Mouse (Mus musculus) kidney, postnatal 0 days (tissue): ENCODE data around the gene Tspan2. TPM values are rescaled to one million over a fixed set of nuclear protein-coding genes. Genes with fewer than 3 reads are reported as not detected.

Experiments used
- ATAC-seq: fragments of 200-750 bp; cut with Nextera tagmentation; replicated peaks from 2 replicates; pipeline ENCODE4 v1.8.0; 2017; ENCODE audit warnings: low read depth, moderate number of reproducible peaks, moderate TSS enrichment, moderate library complexity; ENCODE audit not compliant: low FRiP score
- DNase-seq: peaks from one replicate; pipeline ENCODE4 v3.0.0-alpha.2; 2016; ENCODE audit warnings: low spot score
- H3K27ac ChIP-seq: fragments of 300-500 bp; sonication (generic); 2 replicates; pipeline ENCODE4 v1.5.1; 2014; ENCODE audit warnings: mild to moderate bottlenecking
- H3K27me3 ChIP-seq: fragments of 300-500 bp; sonication (generic); 2 replicates; pipeline ENCODE4 v1.6.1; 2014; ENCODE audit warnings: low read length, mixed read lengths; ENCODE audit not compliant: insufficient read depth
- H3K36me3 ChIP-seq: fragments of 300-500 bp; sonication (generic); 2 replicates; pipeline ENCODE4 v1.6.1; 2014; ENCODE audit warnings: low read length, mixed read lengths; ENCODE audit not compliant: insufficient read depth
- H3K4me1 ChIP-seq: fragments of 300-500 bp; sonication (generic); replicated peaks from 2 replicates; pipeline ENCODE4 v1.6.1; 2014; ENCODE audit warnings: antibody characterized with exemption, low read length, mixed read lengths; ENCODE audit not compliant: insufficient read depth
- H3K4me2 ChIP-seq: fragments of 300-500 bp; sonication (generic); 2 replicates; pipeline ENCODE4 v1.6.1; 2014; ENCODE audit warnings: mild to moderate bottlenecking, low read length, moderate library complexity, mixed read lengths
- H3K4me3 ChIP-seq: fragments of 300-500 bp; sonication (generic); replicated peaks from 2 replicates; pipeline ENCODE4 v1.5.1; 2014; ENCODE audit warnings: low read depth, low read length
- H3K9ac ChIP-seq: fragments of 300-500 bp; sonication (generic); 2 replicates; pipeline ENCODE4 v1.6.1; 2014; ENCODE audit warnings: low read depth, low read length
- H3K9me3 ChIP-seq: fragments of 300-500 bp; sonication (generic); replicated peaks from 2 replicates; pipeline ENCODE4 v1.6.1; 2016; ENCODE audit warnings: low read length, inconsistent platforms, mixed read lengths
- CTCF ChIP-seq: IDR thresholded peaks from 2 replicates; pipeline ENCODE4 v1.5.1; 2016; ENCODE audit warnings: antibody characterized with exemption, low read depth, mild to moderate bottlenecking, moderate library complexity
- WGBS: fragments of 180-500 bp; shearing (Covaris S2); extraction: QIAGEN DNeasy Blood & Tissue Kit; methylation state at CpG from one replicate; pipeline ENCODE4 v1.1.7; 2014; 5-methylcytosine and 5-hydroxymethylcytosine counted together
- polyA plus RNA-seq: library from polyadenylated mRNA; unstranded; fragments of >200 nt; fragmentation: Nextera tagmentation; extraction: Ambion mirVana; gene quantifications from 2 replicates; pipeline ENCODE4 v1.2.1, GENCODE M21; 2015

Tspan2 gene
- polyA plus RNA-seq, 1 experiment from 2014 or later = 8.9 TPM

GRCm38 (mm10) chr3:102701303-102701702, 33.0 kb upstream of the Tspan2 start:
- H3K36me3 ChIP-seq = no peaks in the 10 kb centered on the region
- 72% methylated on average over 4 of the region's 4 CpGs for WGBS
- no peak overlapping the region for H3K4me3 ChIP-seq
- H3K9me3 ChIP-seq = no peaks in the 10 kb centered on the region
- no peak for ATAC-seq
- H3K4me2 ChIP-seq = no peak overlapping the region
- no peaks in the 10 kb centered on the region for H3K4me1 ChIP-seq
- H3K27me3 ChIP-seq = no peaks in the 10 kb centered on the region
- peak; percentile 14 for DNase-seq
- no peak for TF ChIP-seq CTCF
- H3K9ac ChIP-seq = no peak overlapping the region
- no peak overlapping the region for H3K27ac ChIP-seq

GRCm38 (mm10) chr3:102701902-102702544, 32.3 kb upstream of the Tspan2 start:
- Histone ChIP-seq H3K27ac (no peak overlapping the region), H3K9me3 (no peaks in the 10 kb centered on the region), H3K4me1 (no peaks in the 10 kb centered on the region), H3K27me3 (no peaks in the 10 kb centered on the region), H3K36me3 (no peaks in the 10 kb centered on the region), H3K9ac (no peak overlapping the region), H3K4me3 (no peak overlapping the region), H3K4me2 (no peak overlapping the region)
- TF ChIP-seq CTCF = peak; percentile 69
- WGBS = 52% methylated on average over 7 of the region's 7 CpGs
- DNase-seq (peak; percentile 62), ATAC-seq (no peak)

- no peaks in the 10 kb centered on the region for H3K4me1 ChIP-seq
- DNase-seq = no peak
- H3K9me3 ChIP-seq = no peaks in the 10 kb centered on the region
- no peak for ATAC-seq
- no peaks in the 10 kb centered on the region for H3K27me3 ChIP-seq
- no peak overlapping the region for H3K9ac ChIP-seq
- H3K4me3 ChIP-seq = no peak overlapping the region
- H3K4me2 ChIP-seq = no peak overlapping the region
- H3K36me3 ChIP-seq = no peaks in the 10 kb centered on the region
- WGBS = 59% methylated on average over 4 of the region's 4 CpGs
- no peak overlapping the region for H3K27ac ChIP-seq
- TF ChIP-seq CTCF = no peak
Measured at GRCm38 (mm10) chr3:102704001-102704401, 30.3 kb upstream of the Tspan2 start.

- Histone ChIP-seq H3K27me3 (no peaks in the 10 kb centered on the region), H3K4me3 (no peak overlapping the region), H3K4me1 (no peaks in the 10 kb centered on the region), H3K36me3 (no peaks in the 10 kb centered on the region), H3K4me2 (no peak overlapping the region), H3K27ac (no peak overlapping the region), H3K9ac (no peak overlapping the region), H3K9me3 (no peaks in the 10 kb centered on the region)
- WGBS = 70% methylated on average over 9 of the region's 9 CpGs
- TF ChIP-seq CTCF = no peak
- ATAC-seq (no peak), DNase-seq (no peak)
Measured at GRCm38 (mm10) chr3:102708599-102708998, 25.7 kb upstream of the Tspan2 start.

GRCm38 (mm10) chr3:102715066-102715584, 19.2 kb upstream of the Tspan2 start:
- H3K4me3 ChIP-seq = peak overlapping the region; percentile 19
- no peaks in the 10 kb centered on the region for H3K9me3 ChIP-seq
- peak; percentile 89 for DNase-seq
- peak; percentile 61 for ATAC-seq
- H3K4me1 ChIP-seq = no peaks in the 10 kb centered on the region
- H3K9ac ChIP-seq = peak overlapping the region; percentile 33
- TF ChIP-seq CTCF = peak; percentile 96
- H3K4me2 ChIP-seq = peak overlapping the region; percentile 48
- 21% methylated on average over 11 of the region's 11 CpGs for WGBS
- H3K27me3 ChIP-seq = no peaks in the 10 kb centered on the region
- H3K36me3 ChIP-seq = no peaks in the 10 kb centered on the region
- H3K27ac ChIP-seq = 0 out of 2 replicates have a peak overlapping the region, but pooled peaks have one; percentile 6

- no peaks in the 10 kb centered on the region for H3K4me1 ChIP-seq
- H3K4me3 ChIP-seq = no peak overlapping the region
- no peak for TF ChIP-seq CTCF
- no peak overlapping the region for H3K9ac ChIP-seq
- ATAC-seq = no peak
- H3K9me3 ChIP-seq = no peaks in the 10 kb centered on the region
- H3K27me3 ChIP-seq = no peaks in the 10 kb centered on the region
- DNase-seq = no peak
- 86% methylated on average over 8 of the region's 8 CpGs for WGBS
- H3K27ac ChIP-seq = no peak overlapping the region
- H3K4me2 ChIP-seq = 0 out of 2 replicates have a peak overlapping the region, but pooled peaks have one; percentile 48
- no peaks in the 10 kb centered on the region for H3K36me3 ChIP-seq
Measured at GRCm38 (mm10) chr3:102715839-102716238, 18.5 kb upstream of the Tspan2 start.
